Mouse (Mus musculus) mature B cell (primary cell): ENCODE measurements around the gene Ntrk1.

Source experiments
- in situ Hi-C: fragments of 300-500 bp; cut with MboI; formaldehyde crosslinking; loops from 2 replicates; pipeline ENCODE4 v1.14.3; 2019

The Ntrk1 gene

GRCm38 (mm10) chr3:87785626-87786214, 9.2 kb downstream of the Ntrk1 start:
- in situ Hi-C loops, result no loop called here

GRCm38 (mm10) chr3:87785156-87785555, 9.8 kb downstream of the Ntrk1 start:
- in situ Hi-C loops, result no loop called here

GRCm38 (mm10) chr3:87783282-87784023, 11.5 kb downstream of the Ntrk1 start:
- in situ Hi-C loops, result no loop called here

GRCm38 (mm10) chr3:87779086-87779485, 15.9 kb downstream of the Ntrk1 start:
- in situ Hi-C loops, result no loop called here

GRCm38 (mm10) chr3:87778283-87778682, 16.7 kb downstream of the Ntrk1 start:
- in situ Hi-C loops, result no loop called here

GRCm38 (mm10) chr3:87771088-87771487, 23.9 kb downstream of the Ntrk1 start:
- in situ Hi-C loops, result no loop called here

- in situ Hi-C loops, result no loop called here
Measured at GRCm38 (mm10) chr3:87770280-87770679, 24.7 kb downstream of the Ntrk1 start.

- in situ Hi-C loops, result no loop called here
Measured at GRCm38 (mm10) chr3:87769506-87769905, 25.5 kb downstream of the Ntrk1 start.

GRCm38 (mm10) chr3:87768844-87769243, 26.1 kb downstream of the Ntrk1 start:
- in situ Hi-C loops, result no loop called here

- in situ Hi-C loops, result no loop called here
Measured at GRCm38 (mm10) chr3:87768431-87768830, 26.5 kb downstream of the Ntrk1 start.

- in situ Hi-C loops, result no loop called here
Measured at GRCm38 (mm10) chr3:87767764-87768163, 27.2 kb downstream of the Ntrk1 start.

- in situ Hi-C loops, result no loop called here
Measured at GRCm38 (mm10) chr3:87766284-87766667, 28.7 kb downstream of the Ntrk1 start.

GRCm38 (mm10) chr3:87765631-87766283, 29.2 kb downstream of the Ntrk1 start:
- in situ Hi-C loops, result no loop called here

- in situ Hi-C loops, result no loop called here
Measured at GRCm38 (mm10) chr3:87765091-87765490, 29.9 kb downstream of the Ntrk1 start.

GRCm38 (mm10) chr3:87764506-87764905, 30.5 kb downstream of the Ntrk1 start:
- in situ Hi-C loops, result no loop called here

GRCm38 (mm10) chr3:87763683-87764289, 31.2 kb downstream of the Ntrk1 start:
- in situ Hi-C loops, result no loop called here

GRCm38 (mm10) chr3:87763202-87763601, 31.8 kb downstream of the Ntrk1 start:
- in situ Hi-C loops, result no loop called here

GRCm38 (mm10) chr3:87761408-87762375, 33.3 kb downstream of the Ntrk1 start:
- in situ Hi-C loops, result no loop called here

GRCm38 (mm10) chr3:87758641-87759040, 36.3 kb downstream of the Ntrk1 start:
- in situ Hi-C loops, result no loop called here

GRCm38 (mm10) chr3:87756488-87756887, 38.5 kb downstream of the Ntrk1 start:
- in situ Hi-C loops, result no loop called here

- in situ Hi-C loops, result no loop called here
Measured at GRCm38 (mm10) chr3:87755964-87756363, 39.0 kb downstream of the Ntrk1 start.

GRCm38 (mm10) chr3:87753829-87754228, 41.1 kb downstream of the Ntrk1 start:
- in situ Hi-C loops, result no loop called here
